Mouse (Mus musculus) ovary, adult 2 months (tissue): Measurements from ENCODE around the gene Psap. TPM values are rescaled to one million over a fixed set of nuclear protein-coding genes. Genes with fewer than 3 reads are reported as not detected.

Source experiments
- polyA plus RNA-seq: library from polyadenylated mRNA; depleted of rRNA; stranded (reverse); fragments of >200 nt; gene quantifications from 2 replicates; pipeline ENCODE4 v1.2.3, GENCODE M21; 2012; rRNA removed

Psap gene
- polyA plus RNA-seq, result 1,558 and 1,692 TPM in 2 replicates

GRCm38 (mm10) chr10:60277207-60278005 lies at the start of gene Psap:
Gene Psap, plus strand, starts transcription at chr10:60277627.

DNA sequence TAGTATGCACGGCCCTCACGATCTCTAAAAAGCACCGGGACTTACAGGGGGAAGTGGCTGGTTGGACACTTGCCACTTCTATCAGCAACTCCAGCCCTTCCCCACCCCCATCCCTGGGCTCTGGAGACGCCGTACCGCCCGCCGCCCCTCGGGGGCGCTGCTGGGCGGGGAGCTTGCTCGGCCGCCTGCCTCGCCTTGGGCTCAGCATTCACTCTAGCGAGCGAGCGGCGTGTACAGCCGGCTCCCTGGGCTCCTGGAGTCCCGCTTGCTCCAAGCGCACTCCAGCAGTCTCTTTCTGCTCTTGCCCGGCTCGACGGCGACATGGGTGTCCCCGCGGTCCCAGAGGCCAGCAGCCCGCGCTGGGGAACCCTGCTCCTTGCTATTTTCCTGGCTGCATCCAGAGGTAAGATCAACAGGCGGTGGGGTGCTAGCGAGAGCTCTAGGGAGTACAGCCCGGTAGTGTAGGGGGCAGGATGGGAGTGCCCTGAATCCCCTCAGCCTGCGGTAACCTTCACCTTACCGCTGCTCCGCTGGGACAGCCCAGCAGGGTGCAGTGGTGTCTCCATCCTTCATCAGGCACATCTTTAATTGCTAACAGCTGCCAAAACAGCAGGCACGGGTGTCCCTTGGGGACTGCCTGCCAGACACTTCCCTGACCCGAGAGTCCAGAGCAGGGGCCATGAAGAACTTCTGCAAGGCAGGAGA lies 69.4 kb downstream of the Psap start, which contains the start of gene Vsir:
Gene Vsir (plus strand): TSS at position 151 of the 705 bp plus-strand sequence.

Other genes with a start within 250 kb of the Psap start
- 75.6 and 76.3 TPM in 2 replicates for gene Spock2, start 171.4 kb upstream of the Psap start, polyA plus RNA-seq
- gene Chst3, start 58.4 kb upstream of the Psap start, polyA plus RNA-seq, result 9.3 and 9.7 TPM in 2 replicates
- gene Vsir, start 69.2 kb downstream of the Psap start, polyA plus RNA-seq, result 30.4 and 37.7 TPM in 2 replicates
- 2.0 and 2.6 TPM in 2 replicates for gene Gm17455, start 122.1 kb downstream of the Psap start, polyA plus RNA-seq